Mouse (Mus musculus): Measurements from ENCODE around the gene Nrf1. TPM values are rescaled to one million over a fixed set of nuclear protein-coding genes. Genes with fewer than 3 reads are reported as not detected.

Gene Nrf1
- 10 to 100 TPM; 48.2 to 53.0 TPM for total RNA-seq (2023)

GRCm38 (mm10) chr6:30047271-30048162 lies at the start of gene Nrf1:
Gene Nrf1, plus strand, starts transcription at chr6:30047988.

Other genes with a start within 250 kb of the Nrf1 start
- gene Strip2, start 131.0 kb upstream of the Nrf1 start, total RNA-seq (2023): 1 to 10 TPM; 1.0 to 1.6 TPM

Data from monocyte, adult 59 days (primary cell).